Comparison of ENCODE assay signal across 9 mouse cellular contexts in genomic region chr10:80396822-80397523, GRCm38 (mm10). TPM values are rescaled to one million over a fixed set of nuclear protein-coding genes. Genes with fewer than 3 reads are reported as not detected.
DNase-seq lines count a peak whose midpoint lies in the region; ATAC-seq lines count a peak whose summit lies in the region.
"Had no signal": no experiment of that assay in that cellular context is flagged by ENCODE, and none has a peak within 500 bp of the region (broad histone marks: within the 10 kb centered on the region; RNA-seq: fewer than 3 reads in every experiment).

No protein-coding gene starts in this region.

- peak overlapping the region; percentile 56 for H3K9ac ChIP-seq in heart, embryonic 15.5 days
- H3K9ac ChIP-seq in hindbrain, embryonic 16.5 days (ENCODE audit: low read depth, low read length): peak overlapping the region; percentile 77; the same call in 1 of the 2 replicates
- peak overlapping the region; percentile 74; the same call in 1 of the 2 replicates for H3K9ac ChIP-seq in midbrain, embryonic 15.5 days

- peaks cover 27% of the 10 kb centered on the region for H3K4me1 ChIP-seq in heart, embryonic 15.5 days (replicated peaks)
- H3K4me1 ChIP-seq in hindbrain, embryonic 16.5 days (ENCODE audit: control insufficient read depth, insufficient read depth, low read depth, low read length): peaks cover 17% of the 10 kb centered on the region
- peaks cover 30% of the 10 kb centered on the region for H3K4me1 ChIP-seq in midbrain, embryonic 15.5 days

- H3K36me3 ChIP-seq in heart, embryonic 15.5 days: peaks cover 50% of the 10 kb centered on the region
- H3K36me3 ChIP-seq in hindbrain, embryonic 16.5 days (ENCODE audit: control insufficient read depth, insufficient read depth, low read length): peaks cover 32% of the 10 kb centered on the region
- H3K36me3 ChIP-seq in midbrain, embryonic 15.5 days (replicated peaks): peaks cover 37% of the 10 kb centered on the region

- no peaks in the 10 kb centered on the region for H3K27me3 ChIP-seq in heart, embryonic 15.5 days
- no peaks in the 10 kb centered on the region for H3K27me3 ChIP-seq in hindbrain, embryonic 16.5 days (replicated peaks; ENCODE audit: control insufficient read depth, insufficient read depth, low read length)
- no peaks in the 10 kb centered on the region for H3K27me3 ChIP-seq in midbrain, embryonic 15.5 days (replicated peaks)

- peak overlapping the region; percentile 89 for H3K4me2 ChIP-seq in heart, embryonic 15.5 days
- H3K4me2 ChIP-seq in hindbrain, embryonic 16.5 days (ENCODE audit: low read length): peak overlapping the region; percentile 81
- H3K4me2 ChIP-seq in midbrain, embryonic 15.5 days: peak overlapping the region; percentile 83

- no peak for DNase-seq in heart, adult 8-10 months (ENCODE audit: low spot score)
- peak; percentile 75 for DNase-seq in ZHBTc4 (ENCODE audit: low read depth, low spot score)
- DNase-seq in natural killer cell, adult 2 months (ENCODE audit: low spot score in 2 of 2): no peak
- no peak for DNase-seq in cerebellum, adult 18-20 months
- DNase-seq: thymus, postnatal 14 days had no signal

- peak overlapping the region; percentile 100 for H3K27ac ChIP-seq in heart, embryonic 15.5 days
- H3K27ac ChIP-seq in hindbrain, embryonic 16.5 days (ENCODE audit: low read depth, low read length): 0 out of 2 replicates have a peak overlapping the region, but pooled peaks have one; percentile 14
- peak overlapping the region; percentile 99 for H3K27ac ChIP-seq in midbrain, embryonic 15.5 days

- no peaks in the 10 kb centered on the region for H3K9me3 ChIP-seq in heart, embryonic 15.5 days (replicated peaks)
- H3K9me3 ChIP-seq in hindbrain, embryonic 16.5 days (ENCODE audit: control insufficient read depth, low read length): no peaks in the 10 kb centered on the region
- no peaks in the 10 kb centered on the region for H3K9me3 ChIP-seq in midbrain, embryonic 15.5 days

- WGBS in heart, embryonic 15.5 days: 86% methylated on average over 11 of the region's 11 CpGs
- WGBS in hindbrain, embryonic 16.5 days: 94% methylated on average over 11 of the region's 11 CpGs
- 91% methylated on average over 11 of the region's 11 CpGs for WGBS in midbrain, embryonic 15.5 days

- ATAC-seq in heart, embryonic 15.5 days (replicated peaks; ENCODE audit: insufficient number of reproducible peaks, insufficient read depth, low FRiP score, low read depth): no peak
- ATAC-seq in hindbrain, embryonic 16.5 days: no peak
- ATAC-seq in midbrain, embryonic 15.5 days (replicated peaks): no peak
- ATAC-seq in inflammation-experienced regulatory T-cells, adult 6 months: no peak

- peak overlapping the region; percentile 93 for H3K4me3 ChIP-seq in heart, embryonic 15.5 days
- H3K4me3 ChIP-seq in hindbrain, embryonic 16.5 days (ENCODE audit: low read length): no peak overlapping the region
- H3K4me3 ChIP-seq in midbrain, embryonic 15.5 days: peak overlapping the region; percentile 69

RNA-seq across cellular contexts. Expression of gene Mbd3, which starts 2.4 kb away (rescaled TPM):
- 122 and 177 TPM in 2 replicates for polyA plus RNA-seq in heart, embryonic 15.5 days (2015; fragmentation: Nextera tagmentation; extraction: Ambion mirVana)
- total RNA-seq in heart, adult 8-10 months (2022): 100 to 1,000 TPM in 1 of 4 experiments, 10 to 100 TPM in 3; 92.9 to 107 (median 97.0) TPM
- 196 and 207 TPM in 2 replicates for polyA plus RNA-seq in hindbrain, embryonic 16.5 days (2015; fragmentation: Nextera tagmentation; extraction: Ambion mirVana)
- polyA plus RNA-seq in midbrain, embryonic 15.5 days (2015; fragmentation: Nextera tagmentation; extraction: Ambion mirVana): 227 and 250 TPM in 2 replicates
- 10 to 100 TPM; 19.2 to 30.4 (median 25.9) TPM for polyA plus RNA-seq in inflammation-experienced regulatory T-cells, adult 6 months (2017; shearing (Covaris generic))

RNA-seq across cellular contexts. Expression of gene Mex3d, which starts 9.5 kb away (rescaled TPM):
- 4.8 and 5.2 TPM in 2 replicates for polyA plus RNA-seq in heart, embryonic 15.5 days (2015; fragmentation: Nextera tagmentation; extraction: Ambion mirVana)
- 1 to 10 TPM; 5.9 to 9.8 (median 8.3) TPM for total RNA-seq in heart, adult 8-10 months (2022)
- polyA plus RNA-seq in hindbrain, embryonic 16.5 days (2015; fragmentation: Nextera tagmentation; extraction: Ambion mirVana): 9.1 and 9.2 TPM in 2 replicates
- polyA plus RNA-seq in midbrain, embryonic 15.5 days (2015; fragmentation: Nextera tagmentation; extraction: Ambion mirVana): 18.3 and 18.8 TPM in 2 replicates
- 1 to 10 TPM in 1 of 3 experiments, under 1 TPM in 2; 0.79 to 1.3 (median 0.79) TPM for polyA plus RNA-seq in inflammation-experienced regulatory T-cells, adult 6 months (2017; shearing (Covaris generic))

RNA-seq across cellular contexts. Expression of gene Uqcr11, which starts 9.7 kb away (rescaled TPM):
- polyA plus RNA-seq in heart, embryonic 15.5 days (2015; fragmentation: Nextera tagmentation; extraction: Ambion mirVana): 1,499 and 1,535 TPM in 2 replicates
- 1,000 to 10,000 TPM; 1,795 to 2,190 (median 1,939) TPM for total RNA-seq in heart, adult 8-10 months (2022)
- 704 and 759 TPM in 2 replicates for polyA plus RNA-seq in hindbrain, embryonic 16.5 days (2015; fragmentation: Nextera tagmentation; extraction: Ambion mirVana)
- polyA plus RNA-seq in midbrain, embryonic 15.5 days (2015; fragmentation: Nextera tagmentation; extraction: Ambion mirVana): 581 and 629 TPM in 2 replicates
- polyA plus RNA-seq in inflammation-experienced regulatory T-cells, adult 6 months (2017; shearing (Covaris generic)): 100 to 1,000 TPM; 289 to 335 (median 330) TPM

RNA-seq across cellular contexts. Expression of gene Tcf3, which starts 36.5 kb away (rescaled TPM):
- polyA plus RNA-seq in heart, embryonic 15.5 days (2015; fragmentation: Nextera tagmentation; extraction: Ambion mirVana): 41.3 and 67.2 TPM in 2 replicates
- total RNA-seq in heart, adult 8-10 months (2022): 10 to 100 TPM; 15.8 to 18.0 (median 17.6) TPM
- polyA plus RNA-seq in hindbrain, embryonic 16.5 days (2015; fragmentation: Nextera tagmentation; extraction: Ambion mirVana): 32.5 and 45.3 TPM in 2 replicates
- 44.9 and 55.8 TPM in 2 replicates for polyA plus RNA-seq in midbrain, embryonic 15.5 days (2015; fragmentation: Nextera tagmentation; extraction: Ambion mirVana)
- 1 to 10 TPM; 6.7 to 8.2 (median 7.9) TPM for polyA plus RNA-seq in inflammation-experienced regulatory T-cells, adult 6 months (2017; shearing (Covaris generic))

RNA-seq across cellular contexts. Expression of gene Plk5, which starts 40.7 kb away (rescaled TPM):
- polyA plus RNA-seq in heart, embryonic 15.5 days (2015; fragmentation: Nextera tagmentation; extraction: Ambion mirVana): 0.06 and 0.09 TPM in 2 replicates
- 1 to 10 TPM in 2 of 4 experiments, under 1 TPM in 2; 0.91 to 1.3 (median 1.1) TPM for total RNA-seq in heart, adult 8-10 months (2022)
- polyA plus RNA-seq in hindbrain, embryonic 16.5 days (2015; fragmentation: Nextera tagmentation; extraction: Ambion mirVana): 9.3 and 11.0 TPM in 2 replicates
- 6.2 TPM in 2 replicates for polyA plus RNA-seq in midbrain, embryonic 15.5 days (2015; fragmentation: Nextera tagmentation; extraction: Ambion mirVana)
- not detected for polyA plus RNA-seq in inflammation-experienced regulatory T-cells, adult 6 months (2017; shearing (Covaris generic))

Comparison
In these comparisons a context has a peak if more than half of its experiments do, and no peak if none do; other contexts are left out.
1. H3K27ac ChIP-seq: peak in every context shown above with its lines; median percentile 100 in heart, embryonic 15.5 days; 99 in midbrain, embryonic 15.5 days; 14 in hindbrain, embryonic 16.5 days.